Mouse (Mus musculus) thymus, postnatal 4 days (tissue): ENCODE measurements at regions not wholly inside any gene's neighbourhood (a gene's known extent, or its start where the extent isn't known, plus 50 kb on each side); places are given as distances from the start of the nearest gene placed in this dataset.
A peak's percentile ranks its signal among the peaks of the same experiment; 100 is the strongest.
"Not testable (repeated sequence)": the region's sequence is repeated elsewhere in the genome, so short reads cannot be mapped to it uniquely, and the experiment has no call there.

Experiments
- DNase-seq: peaks from one replicate; pipeline ENCODE4 v3.0.0; 2021

DNA sequence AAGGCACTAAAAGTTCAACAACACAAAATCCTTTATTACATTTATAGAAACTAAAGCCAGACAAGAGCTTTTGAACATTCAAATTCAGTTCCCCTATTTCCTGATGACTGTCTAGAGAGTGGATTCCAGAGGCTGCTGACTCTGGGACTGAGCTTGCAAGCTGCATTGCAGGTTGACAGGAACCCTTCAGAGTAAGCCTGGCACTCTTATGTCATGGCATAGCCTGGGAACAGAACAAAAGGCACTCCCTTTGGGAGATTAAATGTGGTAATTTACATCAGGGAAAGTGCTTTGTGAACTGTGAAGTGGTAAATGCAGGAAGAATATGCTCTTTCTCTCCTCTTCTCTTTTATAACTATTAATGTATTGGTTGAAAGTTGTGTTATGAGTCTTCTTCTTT lies 847.3 kb downstream of the Bcl11a start:
- DNase-seq = no peak

DNA sequence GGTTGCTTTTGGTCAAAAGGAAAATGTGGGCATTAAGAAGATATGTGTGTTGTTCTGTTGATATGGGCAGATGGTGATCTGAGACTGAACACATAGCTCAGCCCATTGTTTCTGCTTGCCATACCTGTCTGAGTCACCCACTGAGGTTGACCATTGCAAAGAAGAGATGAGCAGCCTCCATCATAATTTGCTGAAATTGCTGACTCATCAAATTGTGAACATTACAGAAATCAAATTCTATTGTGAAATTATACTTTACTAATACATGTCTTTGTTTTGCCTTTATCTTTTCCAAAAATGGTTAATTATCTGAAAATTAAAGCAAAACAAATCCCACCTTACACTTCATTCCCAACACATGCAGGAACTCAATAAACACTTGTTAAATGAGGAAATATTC lies 865.8 kb downstream of the Bcl11a start:
- DNase-seq = no peak

DNA sequence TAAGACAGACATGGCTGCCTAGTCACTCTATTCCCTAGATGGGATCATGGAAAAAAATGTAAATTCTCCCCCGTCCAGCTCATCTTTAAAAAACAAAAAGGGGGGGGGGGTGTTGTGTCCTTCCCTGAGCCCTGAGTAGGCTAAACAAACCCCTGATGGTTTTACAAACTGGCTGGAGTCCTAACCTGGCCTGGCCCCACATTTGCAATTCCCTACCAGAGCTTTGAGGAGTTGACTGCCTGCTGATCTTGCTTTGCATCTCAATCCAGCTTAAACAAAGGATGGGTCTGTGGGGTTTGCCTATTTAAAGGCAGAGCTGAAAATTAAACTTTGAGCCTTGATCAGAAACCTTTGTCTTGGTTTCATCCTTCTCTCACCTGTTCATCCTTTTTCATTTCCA lies 873.3 kb downstream of the Bcl11a start:
- no peak for DNase-seq

DNA sequence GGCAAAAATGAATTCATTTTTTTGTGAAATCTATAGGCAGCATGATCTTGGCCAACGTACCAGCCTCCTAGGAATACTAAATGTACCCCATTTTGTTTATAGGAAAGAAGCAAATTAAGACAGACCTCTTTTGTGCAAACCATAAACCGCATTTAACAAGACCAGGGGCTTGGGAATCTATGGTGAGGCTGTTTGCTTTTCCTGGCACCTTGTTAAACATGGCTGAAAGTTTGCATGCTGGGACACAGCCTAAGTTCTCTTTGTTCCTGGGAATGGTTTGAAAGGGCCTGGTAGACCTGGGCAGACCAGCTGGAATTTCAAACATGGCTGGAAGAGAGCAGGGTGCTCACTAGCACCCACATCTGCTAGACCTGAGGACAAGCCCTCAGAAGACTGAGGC lies 894.5 kb downstream of the Bcl11a start:
- no peak for DNase-seq

DNA sequence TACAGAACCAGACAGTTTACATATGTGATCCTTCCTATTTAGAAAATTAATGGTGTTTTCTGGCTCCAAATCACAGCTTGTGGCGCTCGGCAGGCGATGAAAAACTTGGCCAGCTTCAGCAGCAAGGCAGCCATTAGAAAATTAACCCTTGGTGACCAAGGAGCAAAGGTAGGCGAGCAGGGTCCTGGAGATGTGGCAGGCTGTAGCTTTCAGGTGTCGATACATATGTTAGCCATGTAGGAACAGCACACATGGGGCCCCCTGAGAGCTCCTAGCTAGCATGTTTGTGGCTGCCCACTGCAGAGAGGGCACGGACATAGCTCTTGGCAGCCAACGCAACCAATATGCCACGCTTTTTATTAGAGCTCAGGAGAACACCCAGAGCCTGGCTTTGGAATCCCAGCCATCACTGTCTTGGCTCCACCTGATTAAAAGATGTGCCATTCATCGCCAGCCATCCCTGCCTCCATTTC lies 902.4 kb downstream of the Bcl11a start:
- DNase-seq = no peak

DNA sequence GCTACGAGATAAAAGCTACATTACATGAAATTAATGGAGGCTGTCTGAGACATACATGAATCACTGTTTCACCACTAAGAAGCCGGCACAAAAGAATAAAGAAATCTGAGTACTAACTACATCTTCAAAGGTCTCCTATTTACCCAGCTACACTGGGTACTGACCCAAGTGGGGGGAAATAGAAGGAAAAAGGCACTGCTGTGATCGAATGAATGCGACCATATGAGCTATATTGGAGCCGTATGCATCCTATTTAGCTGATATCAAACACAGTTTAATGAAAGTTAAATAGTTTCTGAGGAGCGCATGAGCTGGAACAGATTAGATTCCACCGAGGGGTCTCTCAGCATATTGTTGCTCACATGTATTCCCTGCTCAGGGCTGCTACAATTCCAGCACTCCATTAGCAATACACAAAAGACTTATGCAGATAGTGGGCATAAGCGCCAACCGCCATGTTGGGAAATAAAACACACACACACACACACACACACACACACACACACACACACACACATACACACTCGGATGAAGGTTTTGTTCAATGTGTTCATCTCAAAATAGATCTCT lies 905.3 kb downstream of the Bcl11a start:
- no peak for DNase-seq

DNA sequence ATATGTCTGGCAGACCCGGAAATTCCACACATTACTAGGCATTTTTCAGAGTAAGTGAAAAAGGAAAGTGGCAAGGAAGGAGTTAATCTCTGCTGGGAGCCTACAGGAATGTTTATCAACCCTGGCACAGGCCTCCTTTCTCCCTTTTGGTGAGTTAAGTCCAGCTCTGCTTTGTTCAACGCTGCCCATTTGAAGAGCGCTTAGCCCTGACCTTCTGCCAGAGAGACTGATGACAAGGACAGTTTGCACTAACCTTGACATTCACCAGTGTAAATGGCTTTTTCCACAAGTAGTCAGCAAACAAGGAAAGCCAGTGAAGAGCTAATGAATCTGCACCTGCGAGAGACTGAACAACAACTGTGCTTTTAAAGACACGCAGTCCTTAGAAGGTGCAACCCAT lies 927.6 kb downstream of the Bcl11a start:
- DNase-seq = no peak

DNA sequence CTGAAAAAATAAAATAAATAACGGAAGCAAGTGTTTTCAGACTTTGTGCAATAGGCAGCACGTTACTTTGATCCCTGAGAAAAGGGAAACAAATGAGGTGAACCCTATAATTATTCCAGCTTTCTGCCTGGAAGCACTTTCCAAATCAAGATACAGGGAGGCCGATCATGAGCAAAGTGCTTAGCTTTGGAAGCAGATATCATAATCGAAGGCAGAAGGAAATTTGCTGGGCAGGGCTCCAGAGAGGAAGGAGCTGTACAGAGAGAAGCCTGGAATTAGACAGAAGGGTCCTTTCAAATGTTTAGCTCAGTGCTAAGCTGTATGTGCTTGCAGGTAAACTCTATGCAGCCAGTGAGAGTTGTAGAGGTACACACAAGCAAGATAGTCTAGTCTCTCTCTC lies 948.9 kb downstream of the Bcl11a start:
- no peak for DNase-seq

DNA sequence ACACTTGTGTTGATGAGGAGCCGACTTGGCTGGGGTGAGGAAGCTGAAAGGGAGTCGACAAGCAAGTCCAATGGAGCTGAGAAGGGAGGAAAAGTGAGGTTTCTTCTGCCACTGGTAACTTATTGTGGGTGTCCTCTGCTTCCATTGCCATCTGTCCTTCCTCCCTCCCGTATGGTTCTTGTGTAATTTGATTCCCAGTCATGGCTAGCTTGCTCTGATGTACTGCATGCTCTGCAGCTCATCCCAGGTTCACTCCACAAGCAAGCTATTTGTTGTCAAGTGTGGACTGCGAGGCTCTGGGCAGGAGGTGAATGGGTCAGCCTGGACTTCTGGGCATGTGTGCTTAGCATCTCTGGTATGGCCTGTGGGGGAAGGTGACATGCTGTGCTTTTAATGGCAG lies 963.1 kb downstream of the Bcl11a start:
- no peak for DNase-seq

DNA sequence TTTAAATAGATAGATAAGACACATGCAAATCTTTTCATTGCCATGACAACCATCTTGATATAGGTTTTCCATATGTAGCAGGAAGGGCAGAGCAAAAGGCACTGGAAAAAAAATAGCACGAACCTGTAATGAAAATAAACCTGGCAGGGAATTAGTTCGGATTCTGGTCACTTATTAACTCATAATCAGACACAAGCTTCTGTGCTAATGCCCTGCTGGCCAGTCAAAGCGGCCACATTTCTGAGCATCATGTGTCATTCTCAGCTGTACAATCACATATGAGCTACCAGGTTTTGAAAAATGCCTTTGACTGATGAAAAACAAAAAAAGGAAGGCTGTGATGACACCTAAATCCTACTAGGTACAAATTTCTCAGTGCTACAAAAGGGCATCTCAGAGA lies 964.9 kb downstream of the Bcl11a start:
- DNase-seq = no peak

DNA sequence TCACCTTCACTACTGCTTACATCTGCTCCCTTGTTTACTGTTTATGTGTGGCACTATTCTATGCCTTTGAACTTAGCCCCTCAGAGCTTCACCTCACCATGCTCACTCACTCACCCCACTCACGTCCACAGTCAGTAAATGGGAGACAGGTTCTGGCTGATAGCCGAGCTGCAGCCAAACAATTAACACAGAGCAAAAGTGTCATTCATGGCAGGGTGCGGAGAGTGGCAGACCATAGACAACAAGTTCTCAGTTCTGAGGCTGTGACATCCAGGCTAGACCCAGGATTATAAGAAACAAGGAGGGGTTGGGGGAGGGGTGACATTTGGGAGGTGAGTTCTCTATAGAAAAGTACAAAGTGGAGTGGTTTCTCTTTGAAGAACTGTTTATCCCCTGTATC lies 967.5 kb downstream of the Bcl11a start:
- no peak for DNase-seq

DNA sequence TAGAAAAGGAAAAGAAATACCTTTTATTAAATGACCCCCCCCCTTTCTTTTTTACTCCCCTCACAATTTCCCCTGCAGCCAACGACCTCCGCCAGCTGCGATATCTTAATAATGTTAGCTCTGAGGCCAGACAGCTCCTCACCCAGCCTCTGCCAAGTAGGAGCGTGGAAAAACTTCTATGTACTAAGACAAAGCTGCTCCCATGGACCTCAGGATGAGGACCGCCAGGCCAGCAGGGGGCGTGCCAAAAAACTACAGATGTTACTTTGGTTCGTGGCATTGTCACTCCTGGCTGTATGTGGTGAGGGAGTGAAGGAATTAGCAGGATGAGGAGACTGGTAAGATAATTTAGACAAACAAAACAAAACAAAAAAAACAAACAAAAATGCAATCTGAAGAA lies 968.1 kb downstream of the Bcl11a start:
- peak; percentile 11 for DNase-seq

DNA sequence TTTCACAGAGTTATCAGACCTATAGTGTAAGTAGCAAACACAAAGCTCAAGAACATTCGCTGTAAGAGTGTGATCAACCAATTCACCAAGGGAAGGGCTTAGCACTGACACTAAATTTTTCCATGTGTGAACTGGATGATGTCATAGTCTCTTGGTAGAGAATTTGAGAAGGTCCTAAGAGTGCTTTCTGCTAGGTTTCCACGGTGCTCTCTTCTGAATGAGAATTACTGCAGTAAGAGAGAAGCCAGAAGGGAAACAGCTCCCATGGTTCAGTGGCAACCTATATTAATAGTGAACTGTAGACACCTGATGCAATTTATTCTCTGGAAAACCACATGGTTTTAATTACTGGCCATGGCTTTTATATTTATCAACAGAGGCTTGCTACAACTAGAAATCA lies 977.8 kb downstream of the Bcl11a start:
- DNase-seq = no peak

DNA sequence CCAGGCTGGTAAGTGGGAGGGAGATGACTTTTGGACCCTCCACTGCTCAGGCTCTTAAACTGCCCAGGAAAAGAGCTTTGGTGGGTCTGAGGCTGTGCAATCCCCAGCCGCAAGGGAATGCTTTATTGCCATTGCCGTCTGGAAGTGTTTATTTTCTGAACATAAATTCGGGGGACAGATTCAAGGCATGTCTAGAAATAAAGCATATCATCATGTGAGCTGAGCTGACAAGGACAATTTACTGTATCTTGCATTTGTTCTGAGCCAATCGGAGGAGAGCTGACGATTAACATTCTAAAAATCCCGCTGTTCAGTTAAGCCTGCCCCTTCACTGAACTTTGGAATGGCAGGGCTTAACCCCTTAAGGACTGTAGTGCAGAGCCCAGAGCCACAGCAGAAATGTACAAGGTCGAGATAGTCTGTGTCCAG lies 979.3 kb downstream of the Bcl11a start:
- no peak for DNase-seq

DNA sequence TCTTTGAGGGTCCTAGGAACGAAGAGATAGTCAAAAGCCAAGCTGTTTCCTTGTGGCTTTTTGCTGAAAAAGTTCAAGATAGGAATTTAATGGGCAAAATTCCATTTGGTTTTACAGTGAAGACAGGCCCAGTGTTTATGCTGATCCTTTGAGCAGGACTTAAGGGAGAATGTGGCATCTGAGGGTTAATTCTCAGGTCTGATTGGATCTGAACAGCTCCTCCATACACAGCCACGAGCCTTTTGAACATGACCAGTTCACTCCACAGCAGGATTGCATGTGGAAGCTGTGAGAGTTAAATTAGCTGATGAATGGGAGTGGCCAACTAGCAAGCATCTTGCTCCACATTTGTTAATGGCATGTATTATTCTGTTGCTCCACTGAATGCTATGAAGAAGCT lies 979.7 kb downstream of the Bcl11a start:
- DNase-seq = no peak

DNA sequence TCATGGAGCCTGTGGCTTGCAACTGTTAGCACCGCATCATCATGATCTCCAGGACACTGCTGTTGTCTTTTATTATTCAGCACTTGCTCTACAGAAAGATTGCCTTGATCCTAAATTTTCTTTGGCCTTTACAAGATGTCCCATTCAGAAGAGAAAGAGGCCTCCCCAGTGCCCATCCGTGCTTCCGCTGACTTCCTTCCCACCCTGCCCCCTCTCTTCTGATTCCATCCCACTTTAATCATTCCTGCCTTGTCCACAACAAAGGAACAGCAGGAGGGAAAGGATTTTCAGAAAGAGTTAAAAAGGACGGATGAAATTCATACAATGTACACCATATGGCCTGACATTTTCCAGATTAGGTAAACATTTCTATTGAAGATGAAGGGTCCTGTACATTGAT lies 985.2 kb downstream of the Bcl11a start:
- DNase-seq = no peak

DNA sequence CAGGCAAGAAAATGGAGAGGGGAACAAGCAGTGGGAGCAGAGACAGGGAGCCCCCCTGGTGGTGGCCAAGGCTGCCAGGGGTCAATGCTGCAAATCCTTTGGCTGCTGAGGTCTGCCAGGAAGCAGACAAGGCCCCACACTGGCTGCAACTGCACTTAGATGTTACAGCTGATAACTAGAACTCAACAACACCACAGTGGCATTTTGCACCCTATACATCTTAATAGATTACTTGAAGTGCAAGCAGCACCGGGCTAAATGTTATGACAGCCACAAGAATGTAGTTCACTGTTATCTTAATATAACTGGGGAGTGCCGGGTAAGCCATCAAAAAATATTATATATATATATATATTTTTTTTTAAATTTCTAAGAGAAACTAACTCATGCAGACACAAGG lies 986.1 kb downstream of the Bcl11a start:
- DNase-seq = no peak

DNA sequence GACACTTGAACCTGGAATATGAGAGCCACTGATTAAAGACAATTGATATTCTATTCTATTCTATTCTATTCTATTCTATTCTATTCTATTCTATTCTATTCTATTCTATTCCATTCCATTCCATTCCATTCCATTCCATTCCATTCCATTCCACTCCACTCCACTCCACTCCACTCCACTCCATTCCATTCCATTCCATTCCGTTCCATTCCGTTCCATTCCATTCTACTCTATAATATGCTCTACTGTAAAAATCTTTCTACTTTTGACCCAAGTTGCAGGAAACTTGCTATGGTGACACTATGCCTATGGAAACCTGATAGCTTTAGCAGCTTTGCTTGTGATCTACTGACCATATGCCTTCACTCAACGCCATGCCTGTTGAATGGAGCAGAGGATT lies 1022.1 kb downstream of the Bcl11a start:
- not testable (repeated sequence) for DNase-seq

DNA sequence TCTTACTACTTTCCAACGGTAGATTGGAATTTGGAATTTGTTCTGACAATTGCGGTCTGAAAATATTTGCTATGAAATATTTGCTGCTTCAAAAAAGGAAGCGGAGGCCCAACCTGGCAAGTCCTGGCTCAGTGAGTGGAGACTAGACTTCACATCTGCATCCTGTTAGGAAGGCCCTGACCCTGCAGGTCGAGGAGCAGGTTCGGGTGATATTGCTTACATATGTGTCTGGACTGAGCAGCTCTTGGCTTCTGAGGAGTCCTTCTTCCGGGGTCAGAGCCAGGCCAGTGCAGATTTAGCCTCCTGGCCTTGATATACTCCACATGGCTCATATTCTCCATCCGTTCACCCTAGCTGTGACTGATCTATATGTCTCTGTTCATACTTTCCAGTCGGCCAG lies 1026.6 kb downstream of the Bcl11a start:
- DNase-seq = no peak

DNA sequence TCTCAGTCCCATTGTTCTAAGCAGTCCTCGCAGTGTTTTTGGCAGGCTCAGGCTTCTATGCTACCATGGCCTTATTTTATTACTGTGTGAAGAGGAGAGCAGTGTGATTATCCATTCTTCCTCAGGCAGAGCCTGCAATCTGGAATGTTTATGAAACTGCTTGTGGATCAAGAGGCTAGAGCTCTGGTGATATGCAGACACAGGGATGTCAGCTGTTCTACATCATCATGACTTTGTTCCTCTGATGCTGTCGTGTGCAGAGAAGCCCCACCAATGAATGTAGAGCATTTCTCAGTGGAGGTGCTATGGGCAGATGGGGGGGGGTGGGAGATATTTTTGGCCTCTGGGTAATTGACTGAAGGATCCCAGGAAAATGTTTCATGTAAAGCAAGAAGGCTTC lies 1046.6 kb downstream of the Bcl11a start:
- no peak for DNase-seq

DNA sequence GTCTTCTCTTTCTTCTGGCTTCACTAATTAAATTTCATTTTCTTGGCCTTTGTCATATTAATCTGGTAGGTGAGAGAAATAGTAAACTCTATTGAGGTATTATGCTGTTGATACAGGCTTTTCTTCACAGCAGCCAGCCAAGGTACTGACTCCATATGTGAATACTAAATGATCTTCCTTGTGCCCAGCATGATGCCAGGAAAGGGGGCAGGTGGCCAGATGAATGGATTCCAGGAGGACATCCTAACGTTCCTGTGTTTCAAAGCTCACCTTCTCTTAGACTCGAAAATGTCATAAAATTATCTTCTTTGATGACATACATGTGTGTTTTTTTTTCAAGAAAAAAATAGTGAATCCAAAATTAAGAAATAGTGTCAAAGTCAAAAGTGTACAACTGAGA lies 1064.4 kb downstream of the Bcl11a start:
- DNase-seq = no peak

DNA sequence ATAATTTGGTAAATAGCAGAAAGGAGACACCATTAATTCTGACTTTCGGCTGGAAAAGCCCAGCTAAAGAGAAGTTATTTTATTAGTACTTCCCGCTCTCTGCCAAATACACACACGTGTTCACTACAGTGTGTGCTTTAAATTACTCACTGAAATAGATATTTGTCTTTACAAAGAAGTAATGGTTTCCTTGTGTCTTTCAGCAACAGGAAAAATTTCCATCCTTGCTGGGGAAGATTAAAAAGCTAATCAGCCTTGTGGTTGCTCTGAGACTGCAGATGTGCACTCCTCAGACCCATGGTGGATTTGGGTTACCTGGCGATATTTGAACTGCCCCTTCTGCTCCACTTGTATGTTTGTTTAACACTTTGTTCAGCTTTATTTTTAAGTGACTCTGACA lies 1065.0 kb downstream of the Bcl11a start:
- no peak for DNase-seq

DNA sequence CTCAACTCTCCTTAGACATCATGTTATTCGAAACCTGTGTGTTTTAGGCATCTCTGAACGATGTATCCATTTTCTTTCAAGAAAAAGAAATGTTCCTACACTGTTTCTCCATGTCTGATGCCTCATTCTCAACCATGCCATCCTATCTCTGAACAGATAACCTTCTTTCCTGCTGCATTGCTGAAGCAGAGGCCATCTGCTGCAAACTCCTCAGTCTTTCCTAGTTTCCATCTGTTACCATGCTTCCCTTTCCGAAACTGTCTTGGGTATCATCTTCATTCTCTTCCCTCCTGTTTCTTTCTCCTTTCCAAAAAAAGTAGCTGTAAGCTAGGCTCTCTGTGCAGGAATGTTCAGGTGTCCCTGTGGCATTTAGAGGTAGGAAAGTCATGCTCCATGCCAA lies 1063.3 kb downstream of the 5730522E02Rik start:
- DNase-seq = no peak

DNA sequence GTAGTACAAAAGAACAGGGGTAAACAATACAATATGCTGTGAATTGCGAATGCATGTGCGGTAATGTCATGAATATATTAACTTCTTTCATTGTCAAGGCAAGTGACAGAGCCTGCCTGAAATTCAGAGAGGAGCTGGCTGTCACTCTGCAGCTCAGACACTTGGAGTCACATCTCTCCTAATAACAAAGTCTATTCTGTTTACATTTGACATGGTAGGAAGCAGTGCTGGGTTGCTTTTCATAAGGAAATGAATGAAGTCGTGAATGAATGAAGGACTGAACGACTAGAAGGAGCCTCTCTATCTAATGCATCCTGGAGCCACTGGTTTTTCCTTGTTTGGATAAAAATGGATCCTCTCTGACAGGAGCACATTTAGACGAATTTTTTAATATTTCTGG lies 1053.9 kb downstream of the 5730522E02Rik start:
- no peak for DNase-seq

DNA sequence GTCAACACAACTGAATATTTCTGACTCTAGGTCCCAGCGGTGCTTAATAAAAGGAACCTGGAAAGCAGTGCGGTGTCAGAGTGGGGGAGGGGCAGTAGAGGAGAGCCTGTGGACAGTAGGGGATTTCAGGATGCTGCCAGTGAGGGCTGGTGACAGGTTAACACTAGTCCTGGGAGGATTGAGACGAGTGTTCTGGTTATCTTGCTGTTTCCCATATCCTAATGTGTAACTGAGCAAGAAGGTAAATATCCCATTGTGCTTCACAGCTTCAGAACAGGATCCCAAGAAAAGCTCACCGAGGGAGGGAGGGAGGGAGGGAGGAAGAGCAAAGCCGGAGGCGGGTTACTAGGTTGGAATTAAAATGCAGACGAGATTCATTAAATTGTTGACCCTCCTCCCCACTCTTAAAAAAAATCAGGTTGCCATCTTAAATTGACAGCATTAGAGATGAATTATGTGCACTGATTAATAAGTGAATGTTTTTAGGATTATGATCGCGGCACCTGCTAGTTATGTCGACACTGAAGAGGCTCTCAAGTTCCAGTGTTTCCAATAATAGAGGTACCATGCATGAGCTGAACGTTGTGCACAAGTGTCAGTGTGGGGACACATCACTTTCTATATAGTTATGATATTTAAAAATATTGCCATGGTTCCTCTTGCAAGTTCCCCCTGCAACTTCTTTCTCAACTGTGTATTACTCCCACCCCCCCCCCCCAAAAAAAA lies 1053.3 kb downstream of the 5730522E02Rik start:
- no peak for DNase-seq
